Mouse (Mus musculus) heart, adult 18-20 months (tissue): Measurements from ENCODE around the gene Dppa4. TPM values are rescaled to one million over a fixed set of nuclear protein-coding genes. Genes with fewer than 3 reads are reported as not detected.

Experiments used
- DNase-seq, 2 experiments: peaks; one replicate each; pipeline ENCODE4 v3.0.0; 2021 to 2022; ENCODE audit warnings: mixed read lengths in 1 of 2
- total RNA-seq, 2 experiments: library from RNA; stranded (reverse); gene quantifications; 2 replicates each; pipeline ENCODE4 v1.2.3; 2021

The Dppa4 gene
- total RNA-seq, 2 experiments from 2014 or later = not detected

DNA sequence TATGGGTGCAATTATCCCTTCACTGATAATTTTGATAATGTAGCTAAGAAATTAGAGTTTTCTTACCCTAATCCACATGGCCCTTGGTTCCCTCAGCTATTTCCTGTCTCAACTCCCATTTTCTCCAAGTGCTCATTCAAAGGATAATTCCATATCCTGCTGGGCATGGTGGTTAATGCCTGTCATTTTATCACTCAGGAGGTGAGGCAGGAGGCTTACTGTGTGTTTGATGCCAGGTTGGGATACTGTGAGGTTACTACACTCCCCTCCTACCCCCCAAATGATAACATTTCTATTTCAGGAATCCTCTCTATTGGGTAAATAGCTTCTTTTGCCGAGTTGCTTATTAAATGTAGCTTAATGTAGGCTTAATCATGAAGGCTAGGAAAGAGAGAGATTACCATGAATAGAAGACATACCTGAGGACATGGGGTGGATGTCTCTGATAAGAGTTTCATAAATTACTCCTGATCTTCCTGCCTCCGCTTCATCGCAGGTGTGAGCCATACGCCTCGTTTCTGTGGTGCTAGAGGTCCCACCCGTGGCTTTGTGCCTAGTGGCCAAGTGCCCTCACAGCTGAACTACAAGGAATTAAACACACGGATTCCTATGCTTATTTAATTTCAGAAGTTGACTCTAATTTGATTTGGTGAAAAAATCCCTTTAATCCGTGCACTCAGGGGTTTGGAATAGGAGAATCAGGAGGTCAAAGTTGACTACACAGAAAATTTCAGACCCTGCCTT is 40.2 kb downstream of the Dppa4 start:
- no peak for DNase-seq

DNA sequence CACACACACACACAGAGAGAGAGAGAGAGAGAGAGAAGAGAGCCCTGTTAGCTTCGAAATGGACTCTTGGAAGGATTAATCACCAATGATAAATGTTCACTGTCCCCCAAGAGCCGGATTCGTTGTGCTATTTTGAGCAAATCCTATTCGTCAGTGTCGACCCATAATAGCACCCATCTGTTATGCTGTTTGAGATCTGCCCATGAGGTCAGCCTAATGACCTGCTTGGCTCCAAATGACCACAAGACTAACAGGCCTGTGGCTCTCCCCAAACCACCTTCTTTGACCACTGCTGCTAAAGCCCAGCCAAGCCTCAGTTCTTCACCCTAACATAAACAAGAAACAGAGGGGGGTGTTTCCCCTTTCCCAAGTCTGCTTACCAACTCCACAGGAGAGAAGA is 43.4 kb downstream of the Dppa4 start:
- no peak for DNase-seq

DNA sequence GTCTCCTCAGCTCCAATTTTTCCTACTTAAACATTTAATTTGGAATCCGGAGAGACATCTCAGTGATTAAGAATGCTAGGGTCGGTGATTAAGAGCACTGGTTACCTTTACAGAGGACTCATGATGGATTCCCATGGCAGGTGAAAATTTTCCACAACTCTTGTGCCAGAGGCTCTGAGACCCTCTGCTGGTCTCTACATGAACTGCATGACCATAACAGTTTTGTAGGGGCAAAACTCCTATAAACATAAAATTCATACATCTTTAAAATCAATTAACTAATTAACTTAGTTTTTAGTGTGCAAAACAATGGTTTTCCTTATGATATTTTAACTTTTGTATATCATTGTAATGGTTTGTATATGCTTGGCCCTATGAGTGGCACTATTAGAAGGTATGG is 44.9 kb downstream of the Dppa4 start:
- DNase-seq = no peak

DNA sequence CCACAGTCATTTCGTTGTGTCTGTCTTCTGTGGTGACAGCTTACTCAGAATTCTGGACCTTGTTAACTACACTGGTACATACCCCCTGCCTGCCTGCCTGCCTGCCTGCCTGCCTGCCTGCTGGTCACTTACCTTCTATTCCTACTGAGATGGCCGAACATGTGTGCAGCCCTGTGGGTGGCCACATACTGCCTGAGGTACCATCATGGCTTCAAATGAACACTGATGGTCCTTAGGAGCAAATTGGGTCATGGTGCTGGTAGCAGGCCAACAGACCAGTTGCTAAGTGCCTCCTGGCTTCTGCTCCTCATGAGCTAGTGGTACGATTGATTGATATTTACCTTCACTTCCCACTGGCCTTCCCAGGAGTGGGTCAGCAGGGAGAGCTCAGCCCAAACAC is 48.3 kb downstream of the Dppa4 start:
- DNase-seq = no peak

DNA sequence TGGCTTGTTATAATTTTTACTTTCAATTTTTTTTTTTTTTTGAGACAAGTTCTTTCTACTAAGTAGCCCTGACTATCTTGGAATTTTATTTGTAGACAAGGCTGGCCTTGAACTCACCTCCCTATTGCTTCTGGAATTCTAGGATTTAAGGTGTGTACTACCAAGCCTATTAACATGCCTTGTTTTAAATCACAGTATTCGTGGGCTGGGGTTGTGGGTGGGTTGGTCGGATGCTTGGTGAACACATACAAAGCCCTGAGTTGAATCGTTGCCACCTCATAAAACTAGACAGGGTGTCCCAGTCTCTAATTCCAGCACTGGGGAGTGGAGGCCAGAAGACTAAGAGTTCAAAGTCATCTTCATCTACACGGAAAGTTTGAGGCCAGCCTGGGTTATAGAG is 51.8 kb downstream of the Dppa4 start:
- DNase-seq = no peak

Other genes starting within 250 kb of the Dppa4 start
- not detected for gene Dppa2, start 20.2 kb downstream of the Dppa4 start, total RNA-seq
- gene Gm5485, start 128.7 kb downstream of the Dppa4 start, total RNA-seq = not detected
- not detected for gene Morc1, start 147.5 kb downstream of the Dppa4 start, total RNA-seq